Mouse (Mus musculus): ENCODE data around the gene Gm436. TPM values are rescaled to one million over a fixed set of nuclear protein-coding genes. Genes with fewer than 3 reads are reported as not detected.

Gm436 gene
- polyA plus RNA-seq (2021; fragmentation: Nextera tagmentation) = not detected in 2 replicates
- long read RNA-seq, experiment 1 = 0 reads
- long read RNA-seq, experiment 2 = 0 reads

GRCm38 (mm10) chr4:144686268-144686667, at the start of gene Gm436:
Gene Gm436 (minus strand): TSS chr4:144686368.

GRCm38 (mm10) chr4:144721304-144721703, 35.1 kb upstream of the Gm436 start, which contains the start of gene Gm13178:
Gene Gm13178 (minus strand): TSS chr4:144721404.

Other genes starting within 250 kb of the Gm436 start
- not detected in 2 replicates for gene 1700012P22Rik, start 247.6 kb downstream of the Gm436 start, polyA plus RNA-seq (2021; fragmentation: Nextera tagmentation)
- gene Gm9944, start 233.1 kb downstream of the Gm436 start, polyA plus RNA-seq (2021; fragmentation: Nextera tagmentation) = not detected in 2 replicates
- not detected in 2 replicates for gene Aadacl3, start 222.6 kb downstream of the Gm436 start, polyA plus RNA-seq (2021; fragmentation: Nextera tagmentation)
- gene 9430007A20Rik, start 166.5 kb downstream of the Gm436 start, polyA plus RNA-seq (2021; fragmentation: Nextera tagmentation) = not detected in 2 replicates
- not detected in 2 replicates for gene Gm13124, start 121.2 kb downstream of the Gm436 start, polyA plus RNA-seq (2021; fragmentation: Nextera tagmentation)
- gene Aadacl4, start 72.7 kb downstream of the Gm436 start, polyA plus RNA-seq (2021; fragmentation: Nextera tagmentation) = not detected in 2 replicates
- gene Gm13178, start 35.0 kb upstream of the Gm436 start, polyA plus RNA-seq (2021; fragmentation: Nextera tagmentation) = not detected in 2 replicates
- not detected in 2 replicates for gene Gm438, start 100.2 kb upstream of the Gm436 start, polyA plus RNA-seq (2021; fragmentation: Nextera tagmentation)
- gene Dhrs3, start 206.5 kb upstream of the Gm436 start, polyA plus RNA-seq (2021; fragmentation: Nextera tagmentation) = 68.9 and 103 TPM in 2 replicates

Data from layer of hippocampus, adult 6 months (tissue).